Mouse (Mus musculus) midbrain, embryonic 16.5 days (tissue): ENCODE measurements around the gene Ruvbl2. TPM values are rescaled to one million over a fixed set of nuclear protein-coding genes. Genes with fewer than 3 reads are reported as not detected.

Experiments
- ATAC-seq: fragments of 200-750 bp; cut with Nextera tagmentation; 2 replicates; pipeline ENCODE4 v1.8.0; 2017; ENCODE audit warnings: moderate TSS enrichment
- H3K27ac ChIP-seq: fragments of 300-500 bp; sonication (generic); 2 replicates; pipeline ENCODE4 v1.5.1; 2014; ENCODE audit warnings: mild to moderate bottlenecking, low read length, mixed read lengths
- H3K27me3 ChIP-seq: fragments of 300-500 bp; sonication (generic); 2 replicates; pipeline ENCODE4 v1.6.1; 2014; ENCODE audit warnings: low read depth, low read length, mixed read lengths; ENCODE audit not compliant: control insufficient read depth, insufficient read depth
- H3K36me3 ChIP-seq: fragments of 300-500 bp; sonication (generic); 2 replicates; pipeline ENCODE4 v1.6.1; 2014; ENCODE audit warnings: mild to moderate bottlenecking, low read length, moderate library complexity, mixed read lengths; ENCODE audit not compliant: control insufficient read depth, insufficient read depth
- H3K4me1 ChIP-seq: fragments of 300-500 bp; sonication (generic); 2 replicates; pipeline ENCODE4 v1.6.1; 2014; ENCODE audit warnings: mild to moderate bottlenecking, low read length, mixed read lengths; ENCODE audit not compliant: control insufficient read depth, insufficient read depth
- H3K4me2 ChIP-seq: fragments of 300-500 bp; sonication (generic); 2 replicates; pipeline ENCODE4 v1.6.1; 2014; ENCODE audit warnings: mild to moderate bottlenecking, low read length, mixed read lengths
- H3K4me3 ChIP-seq: fragments of 300-500 bp; sonication (generic); 2 replicates; pipeline ENCODE4 v1.5.1; 2014; ENCODE audit warnings: low read depth, mild to moderate bottlenecking, low read length, moderate library complexity, mixed read lengths
- H3K9ac ChIP-seq: fragments of 300-500 bp; sonication (generic); 2 replicates; pipeline ENCODE4 v1.6.1; 2014; ENCODE audit warnings: low read depth, low read length, mixed read lengths
- H3K9me3 ChIP-seq: fragments of 300-500 bp; sonication (generic); replicated peaks from 2 replicates; pipeline ENCODE4 v1.6.1; 2014; ENCODE audit warnings: mild to moderate bottlenecking, low read length, mixed read lengths; ENCODE audit not compliant: control insufficient read depth, poor library complexity, severe bottlenecking
- WGBS: fragments of 180-500 bp; shearing (Covaris S2); extraction: QIAGEN DNeasy Blood & Tissue Kit; methylation state at CpG from one replicate; pipeline ENCODE4 v1.1.7; 2014; 5-methylcytosine and 5-hydroxymethylcytosine counted together
- polyA plus RNA-seq: library from polyadenylated mRNA; unstranded; fragments of >200 nt; fragmentation: Nextera tagmentation; extraction: Ambion mirVana; gene quantifications from 2 replicates; pipeline ENCODE4 v1.2.1, GENCODE M21; 2015

Gene Ruvbl2
- polyA plus RNA-seq, 1 experiment from 2014 or later = 103 TPM

GRCm38 (mm10) chr7:45476453-45476852, 38.6 kb upstream of the Ruvbl2 start:
- no peaks in the 10 kb centered on the region for H3K36me3 ChIP-seq
- no peak overlapping the region for H3K27ac ChIP-seq
- WGBS = 55% methylated on average over 1 of the region's 1 CpGs
- no peaks in the 10 kb centered on the region for H3K4me1 ChIP-seq
- no peak overlapping the region for H3K4me2 ChIP-seq
- no peaks in the 10 kb centered on the region for H3K9me3 ChIP-seq
- H3K27me3 ChIP-seq = no peaks in the 10 kb centered on the region
- no peak overlapping the region for H3K9ac ChIP-seq
- no peak overlapping the region for H3K4me3 ChIP-seq
- no peak for ATAC-seq

GRCm38 (mm10) chr7:45475291-45475969, 37.5 kb upstream of the Ruvbl2 start:
- Histone ChIP-seq H3K4me1 (no peaks in the 10 kb centered on the region), H3K27ac (no peak overlapping the region), H3K9me3 (no peaks in the 10 kb centered on the region), H3K36me3 (no peaks in the 10 kb centered on the region), H3K4me2 (peak overlapping the region; percentile 33), H3K4me3 (no peak overlapping the region), H3K9ac (no peak overlapping the region), H3K27me3 (no peaks in the 10 kb centered on the region)
- 77% methylated on average over 16 of the region's 16 CpGs for WGBS
- ATAC-seq = 0 out of 2 replicates have a peak, but pooled peaks have one; percentile 18

GRCm38 (mm10) chr7:45470869-45471268, 33.0 kb upstream of the Ruvbl2 start:
- H3K36me3 ChIP-seq = no peaks in the 10 kb centered on the region
- no peak for ATAC-seq
- no peak overlapping the region for H3K4me3 ChIP-seq
- H3K9me3 ChIP-seq = no peaks in the 10 kb centered on the region
- no peak overlapping the region for H3K27ac ChIP-seq
- H3K4me2 ChIP-seq = no peak overlapping the region
- 6% methylated on average over 3 of the region's 3 CpGs for WGBS
- H3K27me3 ChIP-seq = no peaks in the 10 kb centered on the region
- no peak overlapping the region for H3K9ac ChIP-seq
- peaks cover 8% of the 10 kb centered on the region for H3K4me1 ChIP-seq

GRCm38 (mm10) chr7:45467090-45467670, 29.3 kb upstream of the Ruvbl2 start:
- Histone ChIP-seq H3K9me3 (no peaks in the 10 kb centered on the region), H3K36me3 (peaks cover 16% of the 10 kb centered on the region), H3K4me1 (peaks cover 19% of the 10 kb centered on the region), H3K4me2 (peak overlapping the region; percentile 62), H3K4me3 (peak overlapping the region; percentile 92), H3K9ac (peak overlapping the region; percentile 91), H3K27me3 (no peaks in the 10 kb centered on the region), H3K27ac (peak overlapping the region; percentile 78; the same call in 1 of the 2 replicates)
- WGBS = 32% methylated on average over 7 of the region's 7 CpGs
- peak; percentile 36 for ATAC-seq

- Histone ChIP-seq H3K4me3 (peak within 1 kb of the TSS; percentile 92), H3K27ac (peak within 1 kb of the TSS; percentile 78), H3K9me3 (no peaks in the 10 kb centered on the region), H3K36me3 (peaks cover 18% of the 10 kb centered on the region), H3K27me3 (no peaks in the 10 kb centered on the region), H3K9ac (peak within 1 kb of the TSS; percentile 91), H3K4me2 (peak within 1 kb of the TSS; percentile 96), H3K4me1 (peaks cover 22% of the 10 kb centered on the region)
- ATAC-seq = peak; percentile 75
- whole genome bisulfite sequencing = under 1% methylated on average over 55 of the region's 58 CpGs
Observed at GRCm38 (mm10) chr7:45466283-45467089, 28.6 kb upstream of the Ruvbl2 start, which contains the start of gene Bax. Gene Bax, minus strand, starts transcription at chr7:45466898.

- ATAC-seq = peak; percentile 2; the same call in 1 of the 2 replicates
- WGBS = 82% methylated on average over 9 of the region's 9 CpGs
Observed at GRCm38 (mm10) chr7:45465549-45465948, 27.7 kb upstream of the Ruvbl2 start.

GRCm38 (mm10) chr7:45465112-45465511, 27.2 kb upstream of the Ruvbl2 start:
- WGBS = 97% methylated on average over 12 of the region's 12 CpGs
- Histone ChIP-seq H3K27me3 (no peaks in the 10 kb centered on the region), H3K36me3 (peaks cover 18% of the 10 kb centered on the region), H3K4me1 (peaks cover 32% of the 10 kb centered on the region), H3K9ac (no peak overlapping the region), H3K4me2 (peak overlapping the region; percentile 96; the same call in 1 of the 2 replicates), H3K4me3 (no peak overlapping the region), H3K9me3 (no peaks in the 10 kb centered on the region), H3K27ac (no peak overlapping the region)
- no peak for ATAC-seq

More at GRCm38 (mm10) chr7:45465549-45465948, 27.7 kb upstream of the Ruvbl2 start:
- no peaks in the 10 kb centered on the region for H3K27me3 ChIP-seq
- peak overlapping the region; percentile 91 for H3K9ac ChIP-seq
- H3K36me3 ChIP-seq = peaks cover 18% of the 10 kb centered on the region
- peaks cover 27% of the 10 kb centered on the region for H3K4me1 ChIP-seq
- no peaks in the 10 kb centered on the region for H3K9me3 ChIP-seq
- H3K4me3 ChIP-seq = peak overlapping the region; percentile 92
- H3K27ac ChIP-seq = no peak overlapping the region
- H3K4me2 ChIP-seq = peak overlapping the region; percentile 96

GRCm38 (mm10) chr7:45463987-45464778, 26.3 kb upstream of the Ruvbl2 start:
- Histone ChIP-seq H3K4me3 (no peak overlapping the region), H3K27ac (no peak overlapping the region), H3K36me3 (peaks cover 18% of the 10 kb centered on the region), H3K9ac (no peak overlapping the region), H3K27me3 (no peaks in the 10 kb centered on the region), H3K4me1 (peaks cover 33% of the 10 kb centered on the region), H3K4me2 (no peak overlapping the region), H3K9me3 (no peaks in the 10 kb centered on the region)
- WGBS = 96% methylated on average over 7 of the region's 7 CpGs
- no peak for ATAC-seq
